Mouse (Mus musculus) left cerebral cortex, adult 8-10 months (tissue): Measurements from ENCODE around the gene E2f3. TPM values are rescaled to one million over a fixed set of nuclear protein-coding genes. Genes with fewer than 3 reads are reported as not detected.

Source experiments
- DNase-seq, 2 experiments: peaks; one replicate each; pipeline ENCODE4 v3.0.0; 2022; ENCODE audit warnings: low spot score in 2 of 2
- total RNA-seq, 4 experiments: library from RNA; stranded (reverse); gene quantifications; 2 replicates each; pipeline ENCODE4 v1.2.4; 2022

The E2f3 gene
- total RNA-seq, 4 experiments from 2014 or later, result 18.5 to 21.3 (median 20.4) TPM

DNA sequence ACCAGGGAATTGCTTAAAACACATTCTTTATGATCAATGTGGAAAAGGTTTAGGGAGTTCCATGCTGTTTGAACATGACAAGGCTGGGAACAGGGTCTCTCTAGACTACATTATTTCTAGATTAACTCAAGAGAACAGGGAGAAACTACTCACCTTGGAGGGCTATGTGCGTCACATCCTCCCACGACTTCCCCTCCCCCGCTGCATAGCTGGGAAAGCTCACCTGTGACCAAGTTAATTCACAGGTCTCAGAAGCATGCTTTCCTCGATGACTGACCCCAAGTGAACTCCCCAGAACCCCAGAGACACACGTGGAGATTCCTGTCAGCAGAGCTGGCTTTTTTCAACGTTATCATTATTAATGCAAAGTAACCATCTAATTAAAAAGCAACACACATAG, 47.1 kb downstream of the E2f3 start:
- DNase-seq, result no peak

DNA sequence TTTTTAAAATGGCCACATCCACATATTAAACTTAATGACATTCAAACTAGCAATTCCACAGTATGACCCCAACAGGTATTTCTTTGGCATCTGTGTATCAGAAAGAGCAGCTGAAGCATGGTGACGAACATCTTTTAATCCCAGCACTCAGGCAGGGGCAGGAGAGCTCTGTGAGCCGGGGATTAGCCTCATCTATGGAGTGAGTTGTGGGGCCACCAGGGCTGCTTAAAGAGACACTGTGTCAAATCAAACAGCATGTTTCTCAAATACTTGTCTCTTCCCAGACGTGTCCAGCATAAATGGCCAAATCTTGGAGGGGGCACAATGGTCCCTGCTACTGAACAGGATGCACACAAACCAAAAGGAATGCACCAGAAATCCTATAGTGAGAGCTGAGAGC, 59.7 kb downstream of the E2f3 start:
- no peak for DNase-seq

DNA sequence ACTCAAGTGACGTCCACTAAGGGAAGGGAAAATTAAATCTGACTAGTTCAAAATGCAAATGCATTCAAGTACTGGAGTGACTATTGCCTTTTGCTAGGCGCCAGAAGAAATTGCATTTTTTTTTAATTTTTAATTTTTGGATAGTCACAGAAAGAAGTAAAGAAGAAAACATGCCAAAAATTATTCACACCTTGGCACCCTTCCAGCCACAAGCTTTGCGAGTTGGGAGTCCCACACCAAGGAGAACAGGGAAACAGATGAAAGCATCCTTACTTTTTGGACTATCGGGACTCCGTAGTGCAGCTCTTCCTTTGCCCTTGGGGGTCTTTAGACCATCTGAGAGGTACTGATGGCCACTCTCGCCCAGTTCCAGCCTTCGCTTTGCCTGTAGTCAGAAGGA, 66.0 kb downstream of the E2f3 start:
- no peak for DNase-seq

DNA sequence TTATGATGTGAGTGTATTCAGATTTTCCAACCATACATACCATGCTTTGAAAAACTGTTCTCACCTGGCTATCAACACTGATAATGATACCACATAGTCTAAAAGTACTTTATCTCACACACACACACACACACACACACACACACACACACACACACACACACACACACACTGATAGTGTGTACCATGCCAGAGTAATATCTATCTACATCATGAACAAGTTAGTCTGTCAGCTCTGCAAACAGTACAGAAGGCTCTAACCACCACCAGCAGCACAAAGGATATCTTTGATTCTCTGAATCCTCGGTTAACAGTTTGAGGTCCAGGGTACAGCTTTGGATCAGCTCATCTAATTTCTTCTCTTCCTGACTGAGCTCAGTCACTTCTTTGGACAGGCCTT, 69.3 kb downstream of the E2f3 start:
- no peak for DNase-seq

DNA sequence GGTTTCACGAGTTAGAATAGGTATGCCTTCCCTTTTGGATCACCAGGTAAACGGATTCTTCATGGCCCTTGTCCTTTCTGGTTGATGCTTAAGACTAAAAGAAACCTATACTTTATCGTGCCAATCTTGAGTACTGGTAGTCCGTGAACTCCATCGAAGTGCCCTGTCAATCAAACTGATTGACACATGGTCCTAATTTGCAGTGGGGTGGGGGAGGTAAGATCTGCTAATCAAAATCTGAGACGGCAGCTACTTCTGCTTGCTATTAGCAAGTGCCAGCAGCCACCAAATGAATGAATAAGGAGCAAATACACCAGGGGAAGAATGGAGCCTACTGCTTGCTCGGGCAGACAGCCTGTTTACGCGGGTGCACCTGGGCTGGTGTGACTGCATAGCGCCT, 72.3 kb downstream of the E2f3 start:
- no peak for DNase-seq

DNA sequence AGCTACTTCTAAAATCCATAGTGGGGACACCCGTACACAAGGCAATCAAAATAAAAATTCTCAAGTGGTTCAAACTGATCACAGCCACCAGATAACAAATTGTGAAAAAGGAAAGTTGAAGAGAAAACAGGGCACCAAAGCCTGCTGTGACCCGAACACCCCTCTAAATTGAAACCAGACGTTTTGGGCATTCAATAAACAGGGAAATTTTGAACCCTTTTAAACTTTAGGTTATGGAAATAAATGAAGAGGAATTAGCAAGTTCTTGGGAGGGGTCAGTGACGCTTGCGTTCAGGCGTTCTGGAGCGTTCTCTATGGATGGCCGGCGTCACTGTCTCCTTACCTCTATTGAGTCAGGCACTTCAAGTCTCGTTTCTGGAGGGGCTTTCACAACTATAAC, 72.8 kb downstream of the E2f3 start:
- no peak for DNase-seq

DNA sequence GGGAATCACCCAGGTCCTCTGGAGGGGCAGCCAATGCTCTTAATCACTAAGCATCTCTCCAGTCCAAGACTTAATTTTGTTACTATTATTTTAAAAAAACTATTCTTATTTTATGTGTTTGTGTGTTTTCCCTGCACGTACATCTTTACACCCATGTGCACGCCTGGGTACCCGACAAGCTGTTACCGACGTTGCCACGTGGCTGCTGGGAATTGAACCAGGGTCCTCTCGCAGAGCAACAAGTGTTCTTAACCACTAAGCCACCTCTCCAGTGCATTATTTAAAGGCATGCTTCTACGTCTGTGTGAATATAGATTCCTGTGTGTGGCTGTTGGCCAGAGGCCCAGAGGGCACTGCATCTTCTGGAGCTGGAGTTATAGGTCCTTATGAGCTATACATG, 73.6 kb downstream of the E2f3 start:
- no peak for DNase-seq

DNA sequence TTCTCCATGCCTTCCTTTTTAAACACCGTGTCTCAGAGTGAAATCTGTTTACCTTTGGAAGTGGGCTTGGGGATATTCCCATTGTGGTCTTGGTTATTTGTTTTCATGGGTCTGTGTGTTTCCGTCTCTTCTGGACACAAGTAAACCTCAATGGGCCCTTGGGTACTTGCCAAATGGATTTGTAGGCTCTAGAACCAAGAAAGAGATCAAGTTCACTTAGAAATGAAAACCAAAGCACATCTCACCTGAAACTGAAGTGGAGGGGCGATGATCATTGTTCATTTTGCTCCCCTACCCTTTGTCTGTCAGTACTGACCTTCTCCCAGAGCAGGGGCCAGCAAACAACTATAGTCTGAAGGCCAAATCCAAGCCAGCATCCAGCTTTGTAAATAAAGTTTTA, 74.7 kb downstream of the E2f3 start:
- DNase-seq, result no peak

DNA sequence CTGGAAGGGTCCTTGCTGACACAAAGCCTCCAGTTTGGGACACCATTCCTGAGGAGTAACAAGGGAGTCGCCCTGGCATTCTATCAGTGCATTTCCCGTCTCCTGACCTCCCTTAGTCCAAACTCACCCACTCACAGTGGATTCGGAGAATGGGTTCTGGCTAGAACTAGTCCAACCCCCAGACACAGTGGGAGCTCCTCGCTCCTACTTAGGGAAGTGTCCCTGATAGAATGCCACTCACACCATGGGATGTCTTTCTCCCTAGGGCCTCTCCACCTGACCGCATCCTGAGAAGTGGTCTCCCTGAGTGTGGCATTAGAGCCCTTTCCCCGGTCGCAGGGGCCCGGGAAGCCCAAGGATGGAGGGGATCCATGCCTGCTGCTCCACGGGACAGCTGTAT, 77.4 kb downstream of the E2f3 start:
- no peak for DNase-seq

DNA sequence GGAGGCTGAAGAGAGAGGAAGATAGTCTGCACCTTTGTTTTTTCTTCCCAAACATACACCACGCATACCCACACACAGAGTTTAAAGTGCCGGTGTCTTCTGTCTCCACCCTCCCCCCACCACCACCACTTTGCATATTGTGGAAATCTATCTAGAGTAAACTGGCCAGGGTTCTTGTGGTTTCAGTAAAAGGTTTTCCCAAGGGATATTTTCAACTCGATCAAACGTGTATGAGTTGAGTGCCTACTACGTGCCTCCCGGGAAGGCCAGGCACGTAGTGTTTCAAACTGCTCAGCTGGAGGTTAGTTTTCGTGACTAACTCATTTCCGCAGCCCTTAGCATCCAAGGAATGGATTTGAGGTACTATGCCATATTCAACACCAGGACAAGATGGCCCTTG, 77.9 kb downstream of the E2f3 start:
- DNase-seq, result no peak

DNA sequence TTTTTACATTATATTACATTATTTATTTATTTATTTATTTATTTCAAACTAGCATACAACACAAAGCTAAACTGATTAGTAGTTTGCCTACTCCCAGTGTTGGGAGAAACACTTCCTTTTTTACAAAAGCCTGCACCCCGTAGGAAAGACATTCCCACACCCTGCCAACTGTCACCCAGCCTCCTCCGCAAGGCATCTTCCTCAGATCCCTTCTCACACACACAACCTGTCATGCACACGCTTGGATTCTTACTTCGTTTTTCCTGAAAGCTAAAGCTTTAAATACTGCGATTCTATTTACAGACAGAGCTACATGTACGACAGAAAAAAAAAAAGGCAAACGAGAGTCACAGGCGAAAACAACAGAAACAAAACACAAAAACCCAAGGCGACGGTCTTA, 79.1 kb downstream of the E2f3 start:
- DNase-seq, result no peak

DNA sequence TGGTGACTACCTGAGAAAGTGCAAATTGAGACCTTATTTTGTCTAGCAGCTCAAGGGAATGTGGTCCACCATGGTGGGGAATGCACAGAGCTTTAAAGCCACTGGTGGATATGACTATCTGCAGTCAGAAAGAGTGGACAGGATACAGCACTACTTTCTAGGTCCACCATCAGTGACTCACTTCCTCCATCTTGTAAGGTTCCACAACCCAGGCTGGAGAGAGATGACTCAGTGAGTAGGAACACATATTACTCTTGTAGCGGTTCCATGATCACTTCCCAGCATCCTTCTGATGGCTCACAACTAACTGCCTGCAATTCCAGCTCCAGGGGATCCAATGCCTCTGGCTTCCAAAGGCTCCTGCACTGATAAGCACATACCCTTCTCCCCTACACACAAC, 82.5 kb downstream of the E2f3 start:
- no peak for DNase-seq

DNA sequence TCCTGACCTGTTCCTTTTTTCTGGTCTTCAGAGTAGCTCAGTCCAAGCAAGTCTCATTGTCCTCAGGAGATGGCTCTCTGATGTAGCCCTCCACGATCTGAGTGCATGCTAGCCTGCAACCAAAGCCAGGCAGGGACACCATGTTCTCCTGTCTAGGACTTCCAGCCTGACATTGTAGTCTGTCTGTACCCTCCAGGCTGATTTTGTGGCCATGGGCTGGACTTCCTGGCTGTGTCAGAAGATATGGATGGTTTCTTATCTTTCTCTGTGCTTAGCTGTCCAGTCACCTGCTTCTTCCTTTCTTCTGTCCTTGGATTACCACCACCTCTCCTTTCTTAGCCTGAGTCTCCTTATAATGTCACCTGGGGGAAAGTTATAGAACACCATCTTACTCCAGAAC, 83.2 kb downstream of the E2f3 start:
- no peak for DNase-seq

DNA sequence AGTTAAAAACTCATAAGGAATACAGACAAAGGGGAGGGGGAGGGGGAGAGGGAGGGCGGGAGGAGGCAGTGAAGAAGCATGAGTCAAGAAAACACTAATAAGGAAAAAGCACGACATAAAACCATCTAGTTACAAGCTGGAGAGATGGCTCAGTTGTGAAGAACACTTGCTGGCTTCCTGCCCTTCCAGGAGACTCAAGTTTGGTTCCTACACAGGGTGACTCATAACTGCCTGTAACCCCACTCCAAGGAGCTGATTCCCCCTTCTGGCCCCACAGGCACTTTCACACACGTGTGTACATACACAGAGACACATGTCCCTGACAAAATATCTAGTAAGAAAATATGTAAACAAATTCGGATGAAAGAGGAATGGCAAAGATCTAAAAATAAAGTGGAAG, 84.2 kb downstream of the E2f3 start:
- peak in 1 of 2 experiments; percentile 29 for DNase-seq

DNA sequence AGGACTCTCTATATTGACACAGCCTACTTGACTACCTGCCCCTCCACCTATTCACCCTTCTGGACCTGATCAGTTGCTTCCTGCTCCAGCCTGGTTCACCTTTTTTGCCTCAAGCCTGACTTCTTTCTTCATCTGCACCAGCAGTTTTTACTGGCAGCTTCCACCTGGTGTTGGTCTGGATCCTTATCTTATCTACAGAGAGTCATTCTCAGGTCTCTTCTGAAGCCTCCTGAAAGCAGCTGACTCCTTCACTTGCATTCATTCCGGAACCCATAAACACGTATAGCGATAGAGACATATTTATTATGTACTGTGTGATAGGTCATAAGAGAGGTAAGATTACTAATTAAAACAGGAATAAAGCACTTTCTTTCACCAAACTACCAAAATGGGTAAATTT, 119.1 kb downstream of the E2f3 start:
- DNase-seq, result no peak

DNA sequence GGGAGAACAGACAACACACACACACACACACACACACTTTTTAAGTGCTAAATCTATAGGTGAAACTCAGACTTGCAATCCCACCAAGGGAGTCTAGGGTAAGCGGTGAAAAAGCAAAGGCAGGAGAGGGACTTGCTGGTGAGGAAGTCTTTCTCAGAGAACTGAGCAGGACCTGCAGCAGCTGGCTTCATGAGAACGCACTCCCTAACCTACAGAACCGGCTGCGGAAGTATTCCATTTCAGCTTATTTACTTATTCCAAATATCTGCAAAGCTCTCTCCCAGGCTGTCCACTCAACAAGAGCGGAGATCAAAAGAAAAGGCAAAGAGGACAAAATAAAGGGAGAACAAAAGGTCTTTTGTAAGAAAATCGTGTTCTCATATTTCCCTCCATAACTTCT, 121.5 kb downstream of the E2f3 start:
- no peak for DNase-seq

DNA sequence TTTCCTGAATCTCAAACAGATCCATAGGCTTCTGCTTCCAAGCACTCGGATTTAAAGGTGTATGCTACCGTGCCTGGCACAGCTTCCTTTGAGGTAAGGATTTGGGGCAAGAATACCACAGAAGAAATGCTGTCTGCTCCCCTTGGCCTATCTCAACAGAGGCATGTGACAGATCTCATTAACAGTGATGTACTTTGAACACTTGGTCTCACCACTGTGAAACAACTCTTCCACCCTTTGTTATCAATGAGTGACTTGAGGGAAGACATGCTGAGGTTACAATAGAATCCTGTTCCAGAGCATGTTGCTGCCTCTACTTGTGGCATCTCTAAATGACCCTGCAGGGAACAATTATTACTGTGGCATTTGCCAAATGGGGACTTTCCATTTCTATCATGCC, 125.8 kb downstream of the E2f3 start:
- DNase-seq, result no peak

DNA sequence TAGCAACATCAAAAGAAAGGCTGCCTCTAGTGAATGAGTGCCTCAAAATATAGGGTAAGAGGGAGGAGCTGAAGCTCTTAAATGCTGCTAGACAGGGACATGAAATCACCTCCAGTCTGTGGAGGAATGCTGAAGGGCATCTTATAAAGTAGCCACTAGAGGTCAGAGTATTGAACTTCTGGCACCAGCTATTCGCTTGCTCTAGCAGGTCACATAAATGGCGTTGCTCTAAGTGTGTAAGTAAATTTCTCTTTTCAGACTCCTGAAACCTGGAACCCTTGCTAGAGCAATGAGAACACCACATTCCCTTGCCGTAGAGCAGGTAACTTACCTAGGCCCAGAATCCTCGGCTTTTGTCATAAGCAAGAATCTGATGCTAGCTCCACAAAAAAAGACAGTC, 128.4 kb downstream of the E2f3 start:
- DNase-seq, result no peak

Other genes starting within 250 kb of the E2f3 start
- gene Cdkal1, start 130.4 kb downstream of the E2f3 start, total RNA-seq, result 10 to 100 TPM; 21.7 to 40.8 (median 26.9) TPM
- 1 to 10 TPM; 1.8 to 2.6 (median 2.3) TPM for gene Mboat1, start 150.4 kb upstream of the E2f3 start, total RNA-seq